Mouse (Mus musculus): ENCODE measurements at regions not wholly inside any gene's neighbourhood (a gene's known extent, or its start where the extent isn't known, plus 50 kb on each side); places are given as distances from the start of the nearest gene placed in this dataset.

DNA sequence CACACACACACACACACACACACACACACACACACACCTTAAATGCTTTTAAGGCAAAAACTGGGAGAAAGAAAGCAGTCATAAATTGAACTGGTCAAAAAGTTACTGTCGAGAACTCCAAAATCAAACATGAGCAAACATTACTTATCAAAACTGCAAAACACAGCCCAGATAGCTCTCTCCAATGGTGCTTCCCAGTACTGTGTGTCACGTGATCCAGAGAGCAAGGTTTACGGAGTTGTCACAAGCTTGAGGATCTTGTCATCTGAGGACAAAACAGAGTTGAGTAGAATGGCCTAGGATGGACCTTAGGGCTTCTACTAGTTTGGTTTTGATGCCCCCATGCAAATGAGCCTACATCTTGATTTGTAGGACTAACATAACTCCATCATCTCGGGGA, 102.3 kb upstream of the Bcl6 start:
- no peak for DNase-seq

- no peak for DNase-seq
Observed at GRCm38 (mm10) chr16:24089840-24090762, 101.4 kb upstream of the Bcl6 start.

- DNase-seq = no peak
Observed at GRCm38 (mm10) chr16:24083966-24084365, 95.3 kb upstream of the Bcl6 start.

DNA sequence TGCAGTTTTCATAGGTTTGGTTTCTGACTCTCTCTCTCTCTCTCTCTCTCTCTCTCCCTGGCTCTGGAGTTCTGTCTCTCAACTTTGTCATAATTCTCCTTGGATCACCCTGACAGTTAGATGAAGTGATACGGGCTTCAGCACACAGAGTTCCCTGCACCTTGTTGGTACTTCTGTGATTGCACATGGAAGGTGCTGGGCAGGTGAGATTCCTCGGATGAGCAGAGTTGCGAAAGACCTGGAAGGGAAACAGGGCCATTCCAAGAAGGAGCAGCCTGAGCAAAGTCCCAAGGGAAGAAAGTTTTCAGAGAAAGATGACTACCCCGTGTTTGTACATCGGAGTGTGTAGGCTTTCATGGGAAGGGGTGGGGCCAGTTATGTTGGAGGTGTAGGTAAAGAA, 91.8 kb upstream of the Bcl6 start:
- no peak for DNase-seq

DNA sequence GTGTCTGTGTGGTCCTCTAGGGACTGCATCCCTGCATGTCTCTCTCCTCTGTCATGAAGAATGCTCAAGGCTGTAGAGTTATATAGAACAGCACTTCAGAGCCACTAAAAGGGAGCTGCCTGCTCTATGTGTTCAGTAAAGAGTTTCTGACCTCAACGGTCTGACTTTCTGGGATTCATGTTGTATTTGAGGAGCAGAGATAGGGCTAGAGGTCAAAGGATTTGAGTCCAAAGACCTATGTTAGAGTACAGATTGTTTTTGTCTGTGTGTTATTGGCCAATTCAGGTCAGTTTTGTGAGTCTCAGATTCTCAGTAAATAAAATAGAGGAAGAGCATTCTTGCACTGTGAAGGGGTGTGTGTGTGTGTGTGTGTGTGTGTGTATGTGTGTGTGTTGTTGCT, 90.0 kb upstream of the Bcl6 start:
- no peak for DNase-seq

DNA sequence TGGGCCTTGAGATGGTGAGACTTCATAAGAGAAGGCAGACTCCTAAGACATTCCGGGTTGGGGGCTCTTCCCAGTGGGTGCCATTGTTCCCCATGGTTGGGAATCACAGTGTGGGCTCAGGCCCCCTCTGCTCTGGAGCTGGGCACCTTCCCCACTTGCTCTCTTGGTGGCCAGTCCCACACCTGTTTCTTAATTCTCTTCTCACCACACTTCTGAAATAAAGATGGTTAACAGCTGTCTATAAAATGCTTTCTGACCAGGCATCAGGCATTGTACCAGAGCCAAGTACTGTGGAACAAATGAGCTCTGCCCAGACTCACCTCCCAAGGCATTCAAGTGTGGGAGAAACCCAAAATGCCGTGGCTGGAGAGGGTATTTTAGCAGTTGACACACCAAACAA, 88.8 kb upstream of the Bcl6 start:
- DNase-seq = no peak

DNA sequence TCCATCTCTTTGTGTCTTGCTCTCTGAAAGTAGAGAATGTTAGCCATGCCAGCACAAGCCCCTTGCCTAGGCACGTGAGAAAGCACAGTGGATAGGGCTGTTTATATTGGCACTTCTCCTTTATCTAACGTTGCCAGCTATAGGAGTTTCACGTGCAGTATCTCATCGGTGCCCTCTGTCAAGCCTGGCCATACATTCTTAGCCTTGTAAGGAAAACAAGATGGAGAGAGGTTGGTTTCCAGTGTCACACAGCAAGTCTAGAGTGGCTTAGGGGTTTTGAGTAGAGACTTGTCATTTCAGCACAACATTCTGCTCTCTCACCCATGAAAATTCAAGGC, 88.1 kb upstream of the Bcl6 start:
- no peak for DNase-seq

- peak; percentile 41 to 50 for DNase-seq
Observed at GRCm38 (mm10) chr16:24076109-24076798, 87.6 kb upstream of the Bcl6 start.

DNA sequence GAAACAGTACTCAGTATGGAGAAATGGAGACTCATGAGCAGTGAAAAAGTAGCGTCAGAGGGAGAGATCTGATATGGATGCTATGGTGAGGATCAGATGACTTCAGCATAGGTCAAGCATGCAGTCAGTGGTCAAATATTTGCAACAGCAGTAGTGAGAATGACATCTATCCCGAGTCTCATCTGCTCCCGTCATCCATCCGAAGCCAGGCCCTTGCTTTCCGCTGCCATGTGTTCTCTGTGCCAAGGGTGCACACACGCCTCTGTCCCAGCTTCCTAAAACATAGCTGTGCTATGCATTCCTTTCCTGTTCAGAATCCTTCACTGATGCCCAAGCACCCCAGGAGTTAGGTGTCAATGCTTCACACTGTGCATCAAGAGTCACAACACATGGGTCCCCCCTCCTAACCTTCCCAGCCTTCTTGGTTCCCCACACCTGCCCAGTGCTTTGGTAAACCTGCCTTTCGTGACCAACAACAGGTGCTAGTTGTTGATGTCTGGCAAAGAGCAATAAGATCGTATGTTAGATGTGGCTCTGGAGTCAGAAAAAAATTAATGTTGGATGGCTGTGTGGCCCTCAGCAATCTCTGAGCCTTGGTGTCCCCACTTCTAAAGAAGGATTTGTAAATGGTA, 85.1 kb upstream of the Bcl6 start:
- DNase-seq = no peak

DNA sequence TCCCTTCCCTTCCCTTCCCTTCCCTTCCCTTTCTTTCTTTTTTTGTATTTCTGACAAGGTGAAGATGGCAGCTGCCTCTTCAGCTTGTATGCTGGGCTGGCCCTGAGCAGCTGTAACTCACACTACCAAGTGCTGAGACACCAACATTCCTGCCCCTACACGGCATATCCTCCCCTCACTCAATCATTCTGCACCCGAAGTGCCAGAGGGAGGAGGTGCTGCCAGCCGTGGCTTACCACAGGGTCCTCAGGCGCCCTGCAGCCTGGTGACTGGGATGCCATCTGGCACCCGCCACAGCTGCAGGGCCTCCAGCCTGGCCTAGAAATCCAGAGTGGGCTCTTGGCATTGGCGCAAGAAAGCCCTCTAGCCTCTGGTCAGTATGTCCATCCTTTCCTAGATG, 84.4 kb upstream of the Bcl6 start:
- DNase-seq = no peak

GRCm38 (mm10) chr16:24069411-24069810, 80.8 kb upstream of the Bcl6 start:
- no peak for DNase-seq

GRCm38 (mm10) chr16:24068250-24068813, 79.7 kb upstream of the Bcl6 start:
- no peak for DNase-seq

GRCm38 (mm10) chr16:24062314-24062713, 73.7 kb upstream of the Bcl6 start:
- DNase-seq = no peak

GRCm38 (mm10) chr16:24061496-24061895, 72.8 kb upstream of the Bcl6 start:
- no peak for DNase-seq

DNA sequence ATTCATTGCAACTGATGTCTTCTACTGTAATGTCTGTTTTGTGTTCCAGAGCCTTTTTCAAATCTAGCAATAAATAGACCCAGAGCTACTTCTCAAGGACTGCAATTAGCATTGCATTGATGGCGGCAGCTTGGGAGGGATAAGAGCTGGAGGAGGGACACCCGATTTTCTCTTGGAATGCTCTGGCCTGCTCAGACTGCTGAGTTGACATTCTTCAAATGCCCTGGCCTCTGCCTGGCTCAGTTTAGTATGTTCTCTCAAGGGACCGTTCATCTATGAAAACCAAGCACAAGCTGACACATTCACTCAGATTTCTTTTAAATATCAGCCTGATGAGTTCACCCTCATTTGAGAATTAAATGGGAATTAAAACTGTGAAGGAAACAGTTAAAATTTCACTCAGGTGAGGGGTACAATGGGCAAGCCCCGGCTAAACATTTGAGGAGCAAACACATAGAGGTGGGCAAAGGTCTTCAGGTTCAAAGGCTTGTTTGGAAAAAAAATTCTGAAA, 70.5 kb upstream of the Bcl6 start:
- no peak for DNase-seq

- no peak for DNase-seq
Observed at GRCm38 (mm10) chr16:24056885-24057531, 68.4 kb upstream of the Bcl6 start.

GRCm38 (mm10) chr16:24056123-24056884, 67.7 kb upstream of the Bcl6 start:
- no peak for DNase-seq

- no peak for DNase-seq
Observed at GRCm38 (mm10) chr16:24054293-24054692, 65.6 kb upstream of the Bcl6 start.

DNA sequence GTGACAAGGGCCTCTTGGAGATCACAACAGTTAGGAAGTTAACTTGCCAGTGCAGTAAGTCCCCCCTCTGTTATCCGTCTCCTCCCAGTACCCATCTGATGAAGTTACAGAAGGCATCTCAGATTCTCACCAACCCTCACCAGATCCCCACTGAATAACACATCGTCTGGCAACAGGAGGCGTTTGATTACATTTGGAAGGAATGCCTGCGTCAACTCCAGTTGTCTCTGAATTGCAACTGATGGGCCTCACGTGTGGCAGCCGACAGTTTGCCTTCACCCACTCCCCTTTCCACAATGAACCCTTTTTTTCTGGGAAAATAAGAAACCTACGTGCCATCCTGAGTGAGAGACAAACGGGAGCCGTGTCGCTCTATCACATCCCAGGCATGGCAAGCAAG, 64.8 kb upstream of the Bcl6 start:
- no peak for DNase-seq

DNA sequence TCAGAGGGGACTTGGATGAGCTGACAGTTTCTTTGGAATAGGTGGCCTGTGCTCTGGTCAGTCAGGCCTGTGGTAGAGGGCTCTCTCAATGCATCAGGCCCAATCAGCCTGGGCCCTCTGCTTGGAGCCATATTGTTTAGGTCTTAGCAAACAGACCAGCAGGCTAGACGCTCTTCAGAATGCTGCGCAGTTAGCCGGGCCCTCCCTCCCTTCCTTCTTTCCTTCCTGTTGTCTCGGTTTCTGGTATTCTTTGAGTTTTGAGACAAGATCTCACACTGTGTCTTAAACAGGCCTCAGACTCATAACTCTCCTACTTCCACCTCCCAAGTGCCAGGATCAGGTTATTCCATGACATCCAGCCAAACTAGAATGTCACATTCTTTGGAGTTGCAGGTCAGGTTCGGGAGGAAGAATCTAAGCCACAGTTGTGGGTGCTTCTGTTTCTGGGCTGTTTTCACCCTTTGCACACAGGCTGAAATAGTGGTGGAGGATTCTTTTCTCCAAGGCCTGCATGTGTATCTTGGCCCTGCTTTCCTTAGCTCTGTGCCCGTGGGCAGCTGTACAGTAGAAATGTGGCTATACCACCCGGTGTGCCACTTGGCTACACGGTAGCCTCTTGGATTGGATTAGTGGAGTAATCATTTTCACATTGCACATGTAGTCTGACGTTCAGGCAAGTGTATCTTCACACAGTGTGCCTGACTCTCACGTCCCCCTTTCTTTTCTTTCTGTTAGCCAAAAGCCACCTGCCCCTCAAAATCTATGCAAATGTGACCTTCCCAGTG, 62.4 kb upstream of the Bcl6 start:
- no peak for DNase-seq

- no peak for DNase-seq
Observed at GRCm38 (mm10) chr16:24043779-24044178, 55.1 kb upstream of the Bcl6 start.

Data from spleen, adult 18-20 months (tissue).